Mouse (Mus musculus) heart, embryonic 13.5 days (tissue): ENCODE measurements at regions not wholly inside any gene's neighbourhood (a gene's known extent, or its start where the extent isn't known, plus 50 kb on each side); places are given as distances from the start of the nearest gene placed in this dataset.
"Not testable (repeated sequence)": the region's sequence is repeated elsewhere in the genome, so short reads cannot be mapped to it uniquely, and the experiment has no call there.

Experiments
- ATAC-seq: fragments of 200-750 bp; cut with Nextera tagmentation; 2 replicates; pipeline ENCODE4 v1.8.0; 2017; ENCODE audit warnings: moderate TSS enrichment; ENCODE audit not compliant: insufficient number of reproducible peaks, low FRiP score, low TSS enrichment; ENCODE audit errors: extremely low read depth
- H3K27ac ChIP-seq: fragments of 300-500 bp; sonication (generic); replicated peaks from 2 replicates; pipeline ENCODE4 v1.5.1; 2015; ENCODE audit warnings: moderate library complexity, mild to moderate bottlenecking, inconsistent platforms
- H3K27me3 ChIP-seq: fragments of 300-500 bp; sonication (generic); replicated peaks from 2 replicates; pipeline ENCODE4 v1.6.1; 2015; ENCODE audit warnings: mild to moderate bottlenecking, inconsistent platforms
- H3K36me3 ChIP-seq: fragments of 300-500 bp; sonication (generic); 2 replicates; pipeline ENCODE4 v1.6.1; 2015; ENCODE audit warnings: mild to moderate bottlenecking, inconsistent platforms
- H3K4me1 ChIP-seq: fragments of 300-500 bp; sonication (generic); 2 replicates; pipeline ENCODE4 v1.6.1; 2015; ENCODE audit warnings: inconsistent platforms
- H3K4me2 ChIP-seq: fragments of 300-500 bp; sonication (generic); 2 replicates; pipeline ENCODE4 v1.6.1; 2015; ENCODE audit warnings: inconsistent platforms, mild to moderate bottlenecking, moderate library complexity
- H3K4me3 ChIP-seq: fragments of 300-500 bp; sonication (generic); 2 replicates; pipeline ENCODE4 v1.5.1; 2015; ENCODE audit warnings: moderate library complexity, mild to moderate bottlenecking, inconsistent platforms
- H3K9ac ChIP-seq: fragments of 300-500 bp; sonication (generic); 2 replicates; pipeline ENCODE4 v1.6.1; 2015; ENCODE audit warnings: inconsistent platforms, mild to moderate bottlenecking, moderate library complexity
- H3K9me3 ChIP-seq: fragments of 300-500 bp; sonication (generic); 2 replicates; pipeline ENCODE4 v1.6.1; 2016; ENCODE audit warnings: inconsistent platforms
- WGBS: fragments of 180-500 bp; shearing (Covaris S2); methylation state at CpG from one replicate; pipeline ENCODE4 v1.1.7; 2015; ENCODE audit warnings: mixed read lengths; 5-methylcytosine and 5-hydroxymethylcytosine counted together

DNA sequence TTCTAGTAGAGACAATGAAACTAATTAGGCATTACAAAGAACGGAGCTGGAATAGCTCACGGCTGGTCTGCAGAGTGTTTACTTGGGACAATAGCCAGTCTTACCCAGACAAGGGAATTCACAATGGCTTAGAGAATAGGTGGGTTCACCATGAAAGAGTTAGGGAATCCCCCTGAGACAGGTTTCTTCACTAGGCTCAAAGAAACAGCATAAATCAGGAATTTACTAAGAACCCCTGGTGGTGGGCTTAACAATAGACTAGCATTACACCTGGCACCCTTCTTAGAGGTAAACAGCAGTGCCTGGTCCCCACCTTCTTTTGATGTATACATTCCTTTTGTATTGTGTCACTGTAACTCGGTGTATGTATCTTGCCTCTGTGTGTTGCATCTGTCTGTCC is 1062.6 kb upstream of the 1700008P02Rik start:
- not testable (repeated sequence) for ATAC-seq, H3K4me1 ChIP-seq, H3K27me3 ChIP-seq, H3K9ac ChIP-seq, H3K36me3 ChIP-seq, H3K27ac ChIP-seq, H3K9me3 ChIP-seq, H3K4me2 ChIP-seq, H3K4me3 ChIP-seq
- WGBS: 66% methylated on average over 3 of the region's 3 CpGs

DNA sequence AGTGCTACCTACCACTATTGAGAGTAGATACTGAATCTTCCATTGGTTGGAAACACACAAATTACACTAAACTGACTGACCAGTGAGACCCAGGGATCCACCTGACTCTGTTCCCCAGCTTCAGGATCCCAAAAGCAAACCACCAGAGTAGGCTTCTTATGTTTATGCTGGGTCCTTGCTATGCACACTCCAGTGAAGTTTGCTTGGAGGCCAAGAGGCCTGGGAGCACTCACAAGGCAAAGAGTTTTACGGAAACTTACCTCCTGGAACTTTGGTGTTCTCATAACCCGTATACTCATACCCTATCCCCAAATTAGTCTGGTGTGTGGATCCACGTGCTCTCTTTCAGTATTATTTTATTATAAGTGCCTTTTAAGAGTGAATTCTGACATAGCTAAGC is 1062.1 kb upstream of the 1700008P02Rik start:
- ATAC-seq: no peak
- whole genome bisulfite sequencing: 75% methylated on average over 3 of the region's 3 CpGs
- no peak overlapping the region for H3K4me2 ChIP-seq
- H3K36me3 ChIP-seq: no peaks in the 10 kb centered on the region
- no peaks in the 10 kb centered on the region for H3K9me3 ChIP-seq
- H3K4me1 ChIP-seq: no peaks in the 10 kb centered on the region
- H3K27me3 ChIP-seq: no peaks in the 10 kb centered on the region
- H3K4me3 ChIP-seq: no peak overlapping the region
- H3K27ac ChIP-seq: no peak overlapping the region
- H3K9ac ChIP-seq: no peak overlapping the region

GRCm38 (mm10) chr3:7669956-7670355 is 1049.7 kb upstream of the 1700008P02Rik start:
- H3K4me3 ChIP-seq: no peak overlapping the region
- H3K4me1 ChIP-seq: no peaks in the 10 kb centered on the region
- H3K9me3 ChIP-seq: 0 out of 2 replicates have a peak, but pooled peaks cover 4% of the 10 kb centered on the region
- H3K36me3 ChIP-seq: no peaks in the 10 kb centered on the region
- H3K4me2 ChIP-seq: no peak overlapping the region
- no peaks in the 10 kb centered on the region for H3K27me3 ChIP-seq
- WGBS: 80% methylated on average over 6 of the region's 6 CpGs
- no peak overlapping the region for H3K9ac ChIP-seq
- no peak for ATAC-seq
- no peak overlapping the region for H3K27ac ChIP-seq

DNA sequence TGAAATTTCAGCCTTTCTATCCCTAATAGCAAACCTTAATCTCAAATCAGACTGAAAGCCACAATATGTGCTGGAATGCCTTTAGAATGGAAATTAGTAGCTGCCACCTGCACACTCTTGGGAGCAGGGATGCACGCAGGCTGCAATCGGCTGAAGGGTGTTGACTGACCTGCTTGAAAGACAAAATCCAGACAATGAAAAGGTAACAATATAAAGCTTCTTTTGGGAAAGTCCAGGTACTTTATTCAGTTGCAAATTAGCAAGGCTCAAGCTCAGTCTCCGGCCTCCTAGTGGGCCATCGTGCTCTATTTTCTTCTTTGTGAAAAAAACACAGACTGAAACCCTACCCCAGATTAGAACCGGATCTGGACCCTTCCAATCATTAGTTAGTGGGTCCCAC is 1047.6 kb upstream of the 1700008P02Rik start:
- not testable (repeated sequence) for H3K27ac ChIP-seq, ATAC-seq, H3K9ac ChIP-seq, H3K27me3 ChIP-seq, H3K4me3 ChIP-seq, H3K4me2 ChIP-seq, H3K4me1 ChIP-seq, H3K36me3 ChIP-seq, H3K9me3 ChIP-seq
- WGBS: 80% methylated on average over 5 of the region's 5 CpGs

DNA sequence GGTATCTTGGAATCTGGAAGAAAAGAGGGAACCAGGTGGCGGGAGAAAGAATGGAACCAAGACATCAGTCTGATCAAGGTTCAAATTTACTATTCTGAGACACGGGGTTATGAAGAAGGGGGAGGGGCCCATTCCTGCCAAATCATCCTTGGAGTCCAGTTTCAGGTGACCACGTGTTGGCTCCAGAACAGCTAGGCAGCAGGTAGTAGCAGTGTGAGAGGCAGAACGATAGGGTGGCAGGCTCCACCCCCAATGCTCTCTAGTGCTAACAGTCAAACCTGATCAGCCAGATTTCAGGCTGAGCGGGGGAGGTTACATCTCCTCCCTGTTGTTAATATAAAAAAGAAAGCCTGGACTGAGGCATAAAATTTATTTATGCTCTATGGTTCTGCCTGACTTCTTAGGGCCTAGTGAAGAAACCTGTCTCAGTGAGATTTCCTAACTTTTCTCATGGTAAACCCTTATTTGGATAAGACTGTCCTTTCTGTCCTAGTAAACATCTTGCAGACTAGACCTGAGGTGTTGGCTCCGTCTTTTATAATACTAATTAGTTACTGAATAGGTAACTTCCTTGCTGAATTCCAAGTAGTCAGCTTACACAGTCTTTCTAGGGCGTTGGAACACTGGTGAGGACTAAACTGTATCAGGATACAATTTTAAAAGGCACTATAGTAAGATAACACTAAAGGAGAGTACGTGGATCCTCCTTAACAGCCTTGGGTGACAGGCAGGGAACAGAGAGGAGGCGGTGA is 1046.3 kb upstream of the 1700008P02Rik start:
- H3K27ac ChIP-seq, H3K4me3 ChIP-seq, H3K27me3 ChIP-seq, H3K9me3 ChIP-seq, H3K4me1 ChIP-seq, H3K9ac ChIP-seq, ATAC-seq, H3K36me3 ChIP-seq, H3K4me2 ChIP-seq: not testable (repeated sequence)
- 76% methylated on average over 9 of the region's 9 CpGs for WGBS
